Mouse (Mus musculus) urinary bladder, postnatal 14 days (tissue): ENCODE measurements around the gene Frmd8.
A peak's percentile ranks its signal among the peaks of the same experiment; 100 is the strongest.

Source experiments
- DNase-seq: peaks from one replicate; pipeline ENCODE4 v3.0.0; 2021; ENCODE audit warnings: low spot score

Frmd8 gene

GRCm38 (mm10) chr19:5874969-5875480 is at the start of gene Frmd8:
Gene Frmd8 (minus strand): TSS chr19:5875274.
- DNase-seq = peak; percentile 94

GRCm38 (mm10) chr19:5924713-5925093 is 49.6 kb upstream of the Frmd8 start, which contains the start of gene Cdc42ep2:
Gene Cdc42ep2 (minus strand): TSS chr19:5924816.
- DNase-seq = peak; percentile 99

- peak; percentile 94 for DNase-seq
Measured at GRCm38 (mm10) chr19:5923990-5924712, 49.1 kb upstream of the Frmd8 start.

GRCm38 (mm10) chr19:5922963-5923362 is 47.9 kb upstream of the Frmd8 start:
- no peak for DNase-seq

GRCm38 (mm10) chr19:5922119-5922942 is 47.3 kb upstream of the Frmd8 start:
- peak; percentile 41 for DNase-seq

GRCm38 (mm10) chr19:5921715-5922114 is 46.6 kb upstream of the Frmd8 start:
- DNase-seq = peak; percentile 43

GRCm38 (mm10) chr19:5913007-5913719 is 38.1 kb upstream of the Frmd8 start, which contains the start of gene Dpf2:
Gene Dpf2 (minus strand): TSS chr19:5913010.
- no peak for DNase-seq

GRCm38 (mm10) chr19:5912103-5913006 is 37.3 kb upstream of the Frmd8 start:
- peak; percentile 99 for DNase-seq

GRCm38 (mm10) chr19:5911430-5912102 is 36.5 kb upstream of the Frmd8 start:
- DNase-seq = no peak

- DNase-seq = no peak
Measured at GRCm38 (mm10) chr19:5910221-5910620, 35.1 kb upstream of the Frmd8 start.

GRCm38 (mm10) chr19:5907275-5907674 is 32.2 kb upstream of the Frmd8 start:
- no peak for DNase-seq

GRCm38 (mm10) chr19:5894002-5894678 is 19.1 kb upstream of the Frmd8 start, which contains the start of gene Tigd3:
Gene Tigd3 (minus strand): TSS chr19:5894149.
- DNase-seq = peak; percentile 94

GRCm38 (mm10) chr19:5893282-5894001 is 18.4 kb upstream of the Frmd8 start:
- no peak for DNase-seq

- DNase-seq = no peak
Measured at GRCm38 (mm10) chr19:5892735-5893134, 17.7 kb upstream of the Frmd8 start.

- no peak for DNase-seq
Measured at GRCm38 (mm10) chr19:5892262-5892661, 17.2 kb upstream of the Frmd8 start.

GRCm38 (mm10) chr19:5891521-5892258 is 16.6 kb upstream of the Frmd8 start:
- DNase-seq = no peak

- DNase-seq = no peak
Measured at GRCm38 (mm10) chr19:5889211-5889610, 14.1 kb upstream of the Frmd8 start.

GRCm38 (mm10) chr19:5887234-5887815 is 12.3 kb upstream of the Frmd8 start:
- no peak for DNase-seq
